Mouse (Mus musculus) retina, adult 2 months (tissue): Measurements from ENCODE around the gene BC051019.

Experiments
- DNase-seq: peaks from one replicate; pipeline ENCODE4 v3.0.0-alpha.2; 2012; ENCODE audit warnings: low read depth, low spot score

The BC051019 gene

GRCm38 (mm10) chr7:109708961-109709382, 14.7 kb downstream of the BC051019 start:
- no peak for DNase-seq

- peak; percentile 63 for DNase-seq
Measured at GRCm38 (mm10) chr7:109707023-109707785, 16.4 kb downstream of the BC051019 start.

- no peak for DNase-seq
Measured at GRCm38 (mm10) chr7:109704461-109704860, 19.2 kb downstream of the BC051019 start.

GRCm38 (mm10) chr7:109704016-109704377, 19.7 kb downstream of the BC051019 start:
- DNase-seq = no peak

GRCm38 (mm10) chr7:109703190-109704015, 20.2 kb downstream of the BC051019 start, which contains the start of the genes St5 and Akip1:
Gene St5 (minus strand): TSS chr7:109703605.
Gene Akip1 (plus strand): TSS chr7:109703690.
- DNase-seq = peak; percentile 82

- no peak for DNase-seq
Measured at GRCm38 (mm10) chr7:109702721-109703120, 20.9 kb downstream of the BC051019 start.

- no peak for DNase-seq
Measured at GRCm38 (mm10) chr7:109700213-109700612, 23.4 kb downstream of the BC051019 start.

- no peak for DNase-seq
Measured at GRCm38 (mm10) chr7:109695339-109695726, 28.3 kb downstream of the BC051019 start.

GRCm38 (mm10) chr7:109694576-109695338, 28.9 kb downstream of the BC051019 start:
- no peak for DNase-seq

- no peak for DNase-seq
Measured at GRCm38 (mm10) chr7:109690961-109691360, 32.7 kb downstream of the BC051019 start.

- DNase-seq = no peak
Measured at GRCm38 (mm10) chr7:109690101-109690500, 33.5 kb downstream of the BC051019 start.

- DNase-seq = no peak
Measured at GRCm38 (mm10) chr7:109686585-109687128, 37.0 kb downstream of the BC051019 start.

GRCm38 (mm10) chr7:109680879-109681278, 42.8 kb downstream of the BC051019 start:
- DNase-seq = no peak

- no peak for DNase-seq
Measured at GRCm38 (mm10) chr7:109680284-109680683, 43.4 kb downstream of the BC051019 start.

GRCm38 (mm10) chr7:109674944-109675628, 48.6 kb downstream of the BC051019 start:
- no peak for DNase-seq

- peak; percentile 20 for DNase-seq
Measured at GRCm38 (mm10) chr7:109671581-109672471, 51.8 kb downstream of the BC051019 start.

GRCm38 (mm10) chr7:109669426-109670170, 54.1 kb downstream of the BC051019 start:
- no peak for DNase-seq

- no peak for DNase-seq
Measured at GRCm38 (mm10) chr7:109666664-109667063, 57.0 kb downstream of the BC051019 start.

GRCm38 (mm10) chr7:109662626-109663025, 61.0 kb downstream of the BC051019 start:
- DNase-seq = no peak
